18 mouse cellular contexts compared by ENCODE assay signal in the genomic region with DNA sequence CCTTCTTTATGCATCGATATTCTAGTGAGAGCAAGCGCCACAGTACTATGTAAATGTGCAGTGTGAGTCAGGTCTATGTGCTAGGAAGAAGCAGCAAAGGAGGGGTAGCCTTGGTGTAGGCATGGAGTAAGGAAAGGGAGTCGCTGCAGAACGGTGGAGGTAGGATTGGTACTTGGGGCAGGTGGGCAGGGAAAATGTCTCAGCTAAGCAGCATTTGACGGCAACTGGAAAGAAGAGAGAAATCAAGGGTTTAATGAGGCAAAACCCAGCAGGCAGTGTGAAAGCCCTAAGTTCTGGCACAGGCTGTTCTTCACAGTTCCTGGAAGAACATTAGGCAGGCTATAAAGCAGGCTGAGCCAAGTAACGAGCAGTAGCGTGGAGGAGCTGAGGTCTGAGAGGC.
"Had no signal": no experiment of that assay in that cellular context is flagged by ENCODE, and none has a peak within 500 bp of the region (broad histone marks: within the 10 kb centered on the region; RNA-seq: fewer than 3 reads in every experiment).

No protein-coding gene starts in this region.

- H3K4me2 ChIP-seq: liver, embryonic 13.5 days; midbrain, embryonic 12.5 days; midbrain, embryonic 15.5 days; neural tube, embryonic 13.5 days; stomach, embryonic 15.5 days had no signal

- H3K9ac ChIP-seq: liver, embryonic 13.5 days; midbrain, embryonic 12.5 days; midbrain, embryonic 15.5 days; neural tube, embryonic 13.5 days; stomach, embryonic 15.5 days had no signal

- H3K36me3 ChIP-seq: liver, embryonic 13.5 days; midbrain, embryonic 12.5 days; midbrain, embryonic 15.5 days; neural tube, embryonic 13.5 days; stomach, embryonic 15.5 days had no signal

- H3K4me1 ChIP-seq: liver, embryonic 13.5 days; midbrain, embryonic 12.5 days; midbrain, embryonic 15.5 days; neural tube, embryonic 13.5 days had no signal

- DNase-seq: kidney, adult 18-20 months; kidney, adult 9 months; kidney, postnatal 14 days; kidney, postnatal 4 days; liver, embryonic 13.5 days; lung, adult 2 months; lung, postnatal 14 days; lung, postnatal 4 days; spleen, adult 18-20 months; thymus, adult 18-20 months; thymus, postnatal 36 days had no signal

- H3K4me3 ChIP-seq: left cerebral cortex, adult 2 months; liver, embryonic 13.5 days; midbrain, embryonic 12.5 days; midbrain, embryonic 15.5 days; myocyte; neural tube, embryonic 13.5 days; stomach, embryonic 15.5 days had no signal

- ATAC-seq: intestine, embryonic 16.5 days; midbrain, embryonic 15.5 days had no signal

- H3K9me3 ChIP-seq: liver, embryonic 13.5 days; midbrain, embryonic 12.5 days; midbrain, embryonic 15.5 days; neural tube, embryonic 13.5 days; stomach, embryonic 15.5 days had no signal

- H3K27ac ChIP-seq: left cerebral cortex, adult 2 months; liver, embryonic 13.5 days; midbrain, embryonic 12.5 days; midbrain, embryonic 15.5 days; neural tube, embryonic 13.5 days; stomach, embryonic 15.5 days had no signal

- H3K27me3 ChIP-seq: liver, embryonic 13.5 days; midbrain, embryonic 12.5 days; midbrain, embryonic 15.5 days; neural tube, embryonic 13.5 days; stomach, embryonic 15.5 days had no signal
